Mouse (Mus musculus) left cerebral cortex, postnatal 10 days (tissue): Measurements from ENCODE around the gene Lrch4. TPM values are rescaled to one million over a fixed set of nuclear protein-coding genes. Genes with fewer than 3 reads are reported as not detected.
"Not testable (repeated sequence)": the region's sequence is repeated elsewhere in the genome, so short reads cannot be mapped to it uniquely, and the experiment has no call there.

Experiments
- DNase-seq, 2 experiments: peaks; one replicate each; pipeline ENCODE4 v3.0.0; 2021 to 2022; ENCODE audit warnings: low spot score in 2 of 2, mixed read lengths in 1 of 2; ENCODE audit errors: extremely low spot score in 1 of 2
- intact Hi-C: fragments of 180-260 bp; cut with DNase I; formaldehyde crosslinking; loops from one replicate; pipeline ENCODE4 v1.15.1; 2025
- total RNA-seq, 2 experiments: library from RNA; stranded (reverse); gene quantifications; 2 replicates each; pipeline ENCODE4 v1.2.3; 2021

Lrch4 gene
- total RNA-seq, 2 experiments from 2014 or later: 15.1 to 15.6 TPM

DNA sequence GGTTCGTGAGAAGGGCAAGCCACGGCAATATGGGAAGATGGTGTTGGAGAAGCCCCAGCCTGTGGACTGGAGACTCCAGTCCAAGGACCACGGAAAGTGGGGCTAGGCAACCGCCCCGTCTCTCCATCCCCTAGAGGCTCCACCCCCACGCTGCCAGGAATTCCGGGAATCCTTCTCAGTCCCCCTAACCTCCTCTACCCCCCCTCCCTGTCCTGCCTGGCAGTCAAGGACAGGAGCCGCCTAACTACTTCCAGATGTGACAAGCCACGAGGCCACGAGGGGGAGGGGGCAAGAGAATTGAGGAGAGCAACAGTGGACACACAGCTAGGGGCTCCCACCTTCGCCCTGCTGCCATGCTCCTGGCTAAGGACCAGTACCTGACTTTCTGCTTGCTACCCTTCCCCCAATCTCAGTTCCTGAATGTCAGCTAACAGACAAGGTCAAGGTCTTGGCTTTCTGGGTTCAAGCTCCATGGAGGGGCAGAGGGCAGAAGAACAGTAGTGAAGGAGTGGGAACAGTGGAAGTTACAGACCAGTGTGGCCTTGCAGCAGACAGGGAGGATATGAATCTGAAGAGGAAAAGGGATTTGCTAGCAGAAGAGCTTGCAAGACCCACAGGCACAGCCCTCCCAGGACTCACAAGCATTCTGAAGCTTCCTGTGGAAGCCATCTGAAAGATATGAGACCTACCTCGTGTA, 18.2 kb upstream of the Lrch4 start:
- intact Hi-C loops: no loop called here
- DNase-seq: peak in 1 of 2 experiments; percentile 88

GRCm38 (mm10) chr5:137611245-137611602, 17.7 kb upstream of the Lrch4 start:
- intact Hi-C loops: no loop called here
- DNase-seq: peak in 1 of 2 experiments; percentile 84

GRCm38 (mm10) chr5:137613076-137613475, 15.8 kb upstream of the Lrch4 start:
- intact Hi-C loops: no loop called here
- no peak for DNase-seq

DNA sequence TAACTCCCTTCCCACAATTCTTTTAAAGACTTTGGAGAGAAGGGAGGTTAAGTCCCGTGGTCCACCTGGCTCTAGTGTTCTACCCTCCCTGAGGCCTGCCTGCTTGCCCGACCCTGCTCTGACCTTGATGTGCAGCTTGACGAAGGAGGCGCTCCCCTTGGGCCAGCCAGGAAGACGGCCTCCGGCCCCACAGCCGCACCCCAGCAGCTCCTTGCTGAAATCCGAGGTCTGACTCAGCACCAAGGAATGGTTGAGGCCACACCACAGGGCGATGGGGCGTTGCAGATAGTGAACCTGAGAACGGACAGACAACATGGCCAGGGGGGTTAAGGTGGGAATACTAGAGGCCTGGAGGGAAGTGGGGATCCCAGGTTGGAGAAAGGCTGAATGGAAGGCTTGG, 15.4 kb upstream of the Lrch4 start, which contains the start of gene Pcolce:
TSS of gene Pcolce (minus strand) at position 235 of the 400 bp plus-strand sequence.
- intact Hi-C loops: no loop called here

DNA sequence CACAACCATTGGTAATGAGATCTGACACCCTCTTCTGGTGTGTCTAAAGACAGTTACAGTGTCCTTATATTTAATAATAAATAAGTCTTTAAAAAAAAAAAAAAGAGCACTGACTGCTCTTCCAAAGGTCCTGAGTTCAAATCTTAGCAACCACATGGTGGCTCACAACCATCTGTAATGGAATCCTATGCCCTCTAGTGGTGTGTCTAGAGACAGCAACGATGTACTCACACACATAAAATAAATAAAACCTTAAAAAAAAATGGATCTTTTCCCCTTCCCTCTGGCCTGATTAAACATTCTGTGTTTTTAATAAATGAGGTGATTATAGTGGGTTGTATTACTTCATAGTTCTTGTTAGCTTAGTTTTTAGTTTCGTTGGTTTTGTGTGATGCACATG, 14.0 kb upstream of the Lrch4 start:
- DNase-seq, intact Hi-C loops: not testable (repeated sequence)

More for the DNA sequence above, 15.4 kb upstream of the Lrch4 start, which contains the start of gene Pcolce:
- DNase-seq: no peak

DNA sequence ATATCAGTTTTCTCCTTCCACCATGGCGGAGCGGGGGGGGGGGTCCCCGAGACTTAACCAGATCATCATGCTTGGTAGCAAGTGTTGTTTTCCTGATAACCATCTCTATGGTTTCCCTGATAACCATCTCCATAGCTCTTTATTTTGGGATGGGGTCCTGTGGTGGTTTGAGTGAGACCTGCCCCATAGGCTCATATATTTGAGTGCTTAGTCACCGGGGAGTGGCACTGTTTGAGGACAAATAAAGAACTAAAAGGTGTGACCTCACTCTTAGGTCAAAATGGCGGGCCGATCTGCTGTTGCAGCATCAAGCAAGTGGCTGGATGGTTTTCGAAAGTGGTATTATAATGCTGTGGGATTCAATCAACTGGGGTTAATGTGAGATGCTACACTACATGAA, 13.6 kb upstream of the Lrch4 start:
- intact Hi-C loops: no loop called here
- DNase-seq: no peak

DNA sequence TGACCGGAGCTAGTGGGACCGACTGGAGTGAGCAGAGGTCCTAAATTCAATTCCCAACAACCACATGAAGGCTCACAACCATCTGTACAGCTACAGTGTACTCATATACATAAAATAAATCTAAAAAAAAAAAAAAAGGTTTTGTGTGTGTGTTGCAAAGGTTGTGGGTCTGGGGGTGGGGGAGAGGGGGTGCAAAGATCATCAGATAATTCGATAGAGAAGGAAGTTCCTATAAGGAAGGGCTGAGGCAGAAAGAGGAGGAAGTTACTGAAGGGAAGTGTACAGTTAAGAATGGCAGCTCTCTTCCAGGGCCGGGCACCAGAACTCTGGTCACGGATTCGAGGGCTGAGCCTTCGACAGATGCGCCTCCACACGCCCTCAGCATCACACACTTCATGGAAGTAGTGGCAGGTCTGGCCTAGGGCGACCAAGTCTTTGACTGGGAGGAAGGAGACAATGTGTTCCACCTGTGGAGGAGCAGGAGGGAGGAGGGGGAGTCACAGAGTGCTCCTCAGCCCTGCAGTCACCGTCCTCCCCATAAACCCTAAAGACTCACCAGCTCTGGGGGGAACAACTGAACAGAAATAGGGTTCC, 4.9 kb upstream of the Lrch4 start:
- intact Hi-C loops: no loop called here
- peak in 1 of 2 experiments; percentile 20 for DNase-seq

DNA sequence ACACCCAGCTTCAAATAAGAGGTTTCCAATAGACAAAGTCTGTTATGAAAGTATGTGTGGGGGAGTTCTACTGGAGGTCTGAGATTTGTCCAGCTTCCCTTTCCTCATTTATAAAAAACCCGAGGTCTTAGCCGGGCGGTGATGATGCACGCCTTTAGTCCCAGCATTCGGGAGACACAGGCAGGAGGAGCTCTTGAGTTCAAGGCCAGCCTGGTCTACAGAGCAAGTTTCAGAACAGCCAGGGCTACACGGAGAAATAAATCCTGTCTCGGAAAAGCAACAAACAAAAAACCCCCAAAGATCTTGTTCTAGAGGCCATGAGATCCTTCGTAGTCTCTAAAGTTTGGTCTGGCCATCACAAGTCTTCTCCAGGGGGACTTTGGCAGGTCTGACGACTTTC, 930 bp upstream of the Lrch4 start:
- intact Hi-C loops: no loop called here
- DNase-seq: peak in 1 of 2 experiments; percentile 25

DNA sequence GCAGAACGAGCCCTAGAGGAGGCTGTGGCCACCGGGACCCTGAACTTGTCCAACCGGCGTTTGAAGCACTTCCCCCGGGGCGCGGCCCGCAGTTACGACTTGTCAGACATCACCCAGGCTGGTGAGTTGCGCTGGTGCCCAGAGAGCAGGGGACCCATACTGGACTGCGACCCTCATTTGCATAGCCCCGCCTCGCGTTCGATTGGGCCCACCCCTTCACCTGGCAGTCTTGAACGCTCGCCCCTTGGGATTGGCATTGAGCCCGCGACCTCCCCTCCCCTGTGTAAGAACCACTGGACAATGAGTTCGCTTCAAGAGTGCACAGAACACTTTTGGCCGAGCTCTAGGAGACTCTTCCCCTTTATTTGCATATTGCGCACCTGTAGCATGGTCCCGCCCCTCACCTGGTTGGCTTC, 393 bp downstream of the Lrch4 start:
- DNase-seq: peak; percentile 41 to 79
- intact Hi-C loops: no loop called here

DNA sequence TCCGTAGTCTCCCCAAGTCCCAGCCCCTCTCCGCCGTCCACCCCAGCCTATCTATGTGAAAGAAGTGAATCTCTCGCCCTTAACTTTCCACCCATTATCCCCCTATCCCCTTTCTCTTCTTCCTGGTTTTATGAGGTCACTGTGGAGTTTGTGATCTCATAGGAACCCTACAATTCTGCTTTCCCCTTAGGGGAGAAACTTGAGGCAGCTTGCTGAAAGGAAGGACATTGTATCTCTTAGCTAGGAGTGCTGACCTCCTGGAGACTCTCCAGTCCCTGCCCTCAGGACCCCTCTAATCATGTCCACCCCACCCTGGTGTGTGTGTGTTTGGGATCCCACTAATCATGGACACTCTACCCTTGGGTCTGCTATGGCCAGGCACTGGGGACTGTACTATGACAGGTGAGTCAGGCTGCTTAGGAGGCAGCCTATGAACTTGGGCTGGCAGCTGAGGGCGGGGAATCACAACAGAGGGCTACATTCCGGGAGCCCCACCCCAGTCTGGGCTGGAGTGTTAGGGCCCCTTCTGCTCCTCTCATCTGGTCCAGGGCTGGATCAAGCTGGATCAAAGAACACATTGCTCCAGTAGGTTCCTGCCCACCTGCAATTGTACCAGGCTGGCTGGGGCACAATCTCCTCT, 1.1 kb downstream of the Lrch4 start:
- intact Hi-C loops: no loop called here
- peak in 1 of 2 experiments; percentile 56 for DNase-seq

DNA sequence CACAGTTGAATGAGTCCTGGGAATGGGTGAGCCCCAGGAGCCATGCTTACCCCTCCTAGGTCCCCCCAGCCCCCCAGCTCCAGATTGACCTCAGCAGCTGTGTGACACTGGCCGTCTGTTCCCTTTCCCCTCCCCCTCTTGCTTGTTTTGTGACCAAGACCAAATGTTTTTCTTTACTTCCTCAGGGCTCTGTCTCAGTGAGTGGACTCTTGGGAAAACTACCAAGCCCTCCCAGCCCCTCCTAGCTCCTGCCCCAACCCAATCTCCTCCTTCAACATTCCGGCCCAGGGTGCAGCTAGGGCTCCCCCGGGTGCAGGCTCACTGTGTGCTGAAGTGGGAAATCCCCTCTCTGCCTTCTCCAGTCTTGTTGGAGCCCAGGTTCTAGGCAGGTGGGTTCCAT, 1.7 kb downstream of the Lrch4 start:
- intact Hi-C loops: no loop called here
- DNase-seq: peak in 1 of 2 experiments; percentile 67

DNA sequence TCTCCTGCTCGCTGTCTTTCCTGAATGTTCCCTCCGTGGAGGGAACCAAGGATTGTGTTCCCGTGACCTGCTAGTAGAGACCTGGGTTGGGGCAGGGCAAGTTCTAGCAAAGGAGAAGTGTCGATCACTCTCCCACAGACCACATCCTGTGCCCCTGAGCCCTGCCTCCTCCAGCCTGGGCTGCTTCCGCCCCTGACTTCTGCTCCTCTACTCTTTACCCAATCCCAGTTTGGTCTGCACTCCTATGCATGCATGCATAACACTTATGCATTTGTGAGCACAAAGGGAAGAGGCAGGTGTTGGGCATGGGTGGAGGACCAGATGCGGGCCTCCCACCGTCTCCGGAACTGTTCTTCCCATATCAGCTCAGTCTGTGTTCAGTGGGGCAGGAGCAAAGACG, 2.2 kb downstream of the Lrch4 start:
- DNase-seq: peak in 1 of 2 experiments; percentile 68
- intact Hi-C loops: no loop called here

DNA sequence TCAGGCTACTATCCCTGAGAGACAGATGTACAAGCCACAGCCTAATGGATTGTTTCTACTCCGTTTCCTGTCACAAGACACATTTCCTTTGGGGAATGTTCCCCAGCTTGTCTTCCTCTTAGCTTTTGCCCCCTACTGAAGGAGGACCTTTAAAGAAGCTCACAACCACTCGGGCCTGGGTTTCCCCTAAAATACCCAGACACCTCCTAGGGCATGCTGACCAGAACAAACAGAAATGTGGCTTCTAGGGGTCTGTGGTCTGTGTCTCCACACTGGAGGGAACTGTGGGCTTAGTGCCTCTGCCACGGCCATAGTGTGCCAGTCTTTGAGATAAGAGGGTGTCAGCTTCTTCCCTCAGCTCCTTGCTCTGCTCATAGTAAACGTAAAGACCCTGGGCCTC, 2.7 kb downstream of the Lrch4 start:
- intact Hi-C loops: no loop called here
- DNase-seq: no peak

DNA sequence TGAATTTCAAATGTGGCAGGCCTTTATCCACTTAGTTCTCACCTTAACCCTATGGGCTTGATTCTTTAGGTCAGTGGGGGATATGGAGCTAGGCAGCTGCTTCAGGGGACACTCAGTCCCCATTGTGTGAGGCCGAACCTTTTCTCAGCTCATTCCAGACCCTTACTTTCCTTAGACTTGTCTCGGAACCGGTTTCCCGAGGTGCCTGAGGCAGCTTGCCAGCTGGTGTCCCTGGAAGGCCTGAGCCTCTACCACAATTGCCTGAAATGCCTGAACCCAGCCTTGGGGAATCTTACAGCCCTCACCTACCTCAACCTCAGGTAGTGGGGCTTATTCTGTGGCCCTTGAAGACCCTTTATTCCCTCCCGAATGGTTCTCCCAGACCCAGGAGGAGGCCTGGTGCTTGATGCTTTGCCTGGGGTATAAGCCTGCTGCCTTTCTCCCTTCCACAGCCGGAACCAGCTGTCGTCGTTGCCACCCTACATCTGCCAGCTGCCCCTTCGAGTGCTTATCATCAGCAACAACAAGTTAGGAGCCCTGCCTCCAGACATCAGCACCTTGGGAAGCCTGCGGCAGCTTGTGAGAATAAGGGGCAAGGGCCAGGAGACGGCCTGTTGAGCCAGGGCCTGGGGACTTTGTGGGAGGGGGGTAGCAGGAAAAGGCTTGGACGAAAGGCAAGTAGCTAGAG, 4.6 kb downstream of the Lrch4 start:
- peak in 1 of 2 experiments; percentile 39 for DNase-seq
- intact Hi-C loops: no loop called here

DNA sequence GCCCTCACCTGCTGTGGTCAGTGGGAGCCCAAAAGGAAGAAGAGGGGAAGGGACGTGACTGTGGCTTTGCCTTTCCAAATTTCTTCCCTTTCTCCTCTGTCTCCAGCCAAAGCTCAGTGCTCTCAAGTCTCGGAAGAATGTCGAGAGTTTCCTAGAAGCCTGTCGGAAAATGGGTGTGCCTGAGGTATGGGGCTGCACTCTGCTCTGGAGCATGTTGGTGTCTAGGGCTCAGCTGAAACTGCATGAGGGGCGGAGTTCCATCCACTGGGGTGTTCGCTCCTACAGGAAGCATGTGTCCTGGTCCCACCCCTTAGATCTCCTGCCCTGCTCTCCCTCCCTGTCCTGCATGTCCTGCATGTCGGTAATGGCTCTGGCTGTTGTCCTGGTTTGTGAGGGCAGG, 10.6 kb downstream of the Lrch4 start:
- DNase-seq: no peak
- intact Hi-C loops: no loop called here

- peak in 1 of 2 experiments; percentile 53 for DNase-seq
- intact Hi-C loops: no loop called here
These were observed 12.1 kb downstream of the Lrch4 start, which contains the start of gene Sap25 for GRCm38 (mm10) chr5:137641054-137641453. Gene Sap25, plus strand, starts transcription at chr5:137641334.

GRCm38 (mm10) chr5:137642886-137643285, 14.0 kb downstream of the Lrch4 start:
- intact Hi-C loops: no loop called here
- DNase-seq: no peak

- no peak for DNase-seq
- intact Hi-C loops: no loop called here
These were observed 15.6 kb downstream of the Lrch4 start for GRCm38 (mm10) chr5:137644484-137644883.

DNA sequence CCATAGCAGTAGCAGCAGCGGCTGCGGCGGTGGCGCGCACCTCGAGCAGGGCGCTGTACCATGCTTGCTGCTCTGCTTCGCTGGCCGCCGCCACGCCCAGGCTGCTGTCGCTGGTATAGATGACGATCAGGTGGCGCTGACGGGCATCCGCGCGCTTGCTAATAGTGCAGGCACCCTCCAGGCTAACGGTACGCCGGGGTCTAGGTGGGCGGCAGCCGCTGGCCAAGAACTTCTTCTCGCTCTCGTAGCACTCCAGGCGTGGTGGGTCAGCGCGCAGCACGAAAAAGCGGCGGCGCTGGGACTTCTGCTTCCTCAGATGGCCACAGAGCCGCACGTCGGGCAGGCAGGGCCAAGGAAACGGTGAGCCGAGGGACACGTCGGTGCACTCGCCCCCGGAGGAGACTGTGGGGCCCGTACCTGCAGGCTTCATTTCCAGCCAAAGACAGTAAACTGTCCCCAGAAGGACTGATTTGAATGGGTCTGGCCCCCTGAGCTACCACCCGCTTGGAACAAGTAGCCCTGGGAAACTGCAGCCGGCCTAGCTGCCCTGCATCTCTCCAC, 16.2 kb downstream of the Lrch4 start:
- intact Hi-C loops: no loop called here
- no peak for DNase-seq
